Mouse (Mus musculus) liver (tissue): ENCODE data around the gene Cplx3.
A peak's percentile ranks its signal among the peaks of the same experiment; 100 is the strongest.

Source experiments
- DNase-seq: peaks from one replicate; pipeline ENCODE4 v3.0.0-alpha.2; 2020; ENCODE audit warnings: mixed read lengths

The Cplx3 gene

GRCm38 (mm10) chr9:57598851-57599563 lies 7.1 kb downstream of the Cplx3 start:
- DNase-seq: no peak

DNA sequence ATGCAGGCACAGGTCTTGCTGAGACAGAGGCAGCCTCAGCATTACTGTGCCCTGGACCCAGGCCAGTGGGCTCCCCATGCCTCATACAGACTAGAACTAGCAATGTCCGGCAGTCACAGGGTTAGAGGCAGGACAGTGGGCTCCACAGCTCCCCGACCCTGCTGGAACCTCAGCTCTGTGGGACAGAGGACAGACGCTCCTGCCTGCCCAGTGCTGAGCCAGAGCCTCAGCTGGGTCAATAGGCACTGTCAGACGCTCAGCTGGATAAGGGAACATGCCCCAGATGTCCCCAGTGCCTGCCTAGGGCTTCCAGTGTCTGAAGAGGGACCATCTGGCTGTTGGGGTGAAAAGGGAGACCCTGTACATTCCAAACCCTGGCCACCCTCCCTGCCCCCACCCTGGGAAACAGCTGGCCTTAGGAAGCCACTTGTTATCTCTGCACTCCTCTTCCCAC lies 8.1 kb downstream of the Cplx3 start:
- DNase-seq: no peak

DNA sequence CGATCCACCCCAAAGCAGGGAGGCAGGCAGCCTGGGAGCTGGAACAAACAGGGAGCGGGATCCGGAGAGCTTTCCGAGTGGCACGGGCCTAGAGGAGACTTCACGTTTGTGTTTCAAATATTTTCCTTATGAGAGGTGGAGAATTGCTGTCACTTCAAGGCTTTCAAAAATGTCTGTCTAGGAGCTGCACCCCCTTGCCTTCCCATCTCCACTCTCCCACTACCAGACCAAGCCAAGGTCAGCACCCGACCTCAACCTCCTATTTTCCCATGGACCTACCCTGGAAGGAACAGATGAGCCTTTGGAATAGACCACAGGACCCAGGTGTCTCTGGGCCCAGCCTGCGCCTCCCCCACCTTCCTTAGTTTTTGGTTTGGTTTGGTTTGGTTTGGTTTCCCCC lies 8.8 kb downstream of the Cplx3 start:
- DNase-seq: no peak

- DNase-seq: no peak
Measured at GRCm38 (mm10) chr9:57594174-57594509, 11.9 kb downstream of the Cplx3 start.

DNA sequence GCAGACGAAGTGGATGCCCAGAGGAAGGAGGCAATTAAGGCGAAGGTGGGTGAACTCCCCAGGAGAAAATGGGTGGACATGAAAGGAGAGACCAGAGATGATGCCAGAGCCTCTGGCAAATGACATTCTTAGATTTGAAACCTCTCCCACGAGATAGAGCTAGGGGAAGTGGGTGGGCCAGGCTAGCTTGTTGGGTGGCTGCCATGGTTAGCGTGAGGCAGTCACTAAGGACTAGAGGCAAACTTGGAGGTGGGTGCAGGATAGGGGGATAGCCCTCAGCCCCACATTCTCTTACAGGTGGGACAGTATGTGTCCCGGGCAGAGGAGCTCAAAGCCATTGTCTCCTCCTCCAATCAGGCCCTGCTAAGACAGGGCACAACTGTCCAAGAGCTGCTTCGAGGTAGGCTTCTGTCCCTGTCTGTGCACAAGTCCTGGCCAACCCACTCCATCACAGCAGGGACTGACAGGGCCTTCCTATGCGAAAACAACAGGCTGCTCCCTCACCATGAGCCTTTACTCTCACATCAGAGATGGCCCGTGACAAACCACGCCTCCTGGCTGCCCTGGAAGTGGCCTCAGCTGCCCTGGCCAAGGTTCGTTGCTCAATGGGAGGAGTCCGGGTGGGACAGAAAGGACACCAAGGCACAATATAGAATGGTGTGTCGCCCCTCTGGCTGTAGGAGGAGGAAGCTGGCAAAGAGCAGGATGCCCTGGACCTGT lies 12.5 kb downstream of the Cplx3 start:
- no peak for DNase-seq

DNA sequence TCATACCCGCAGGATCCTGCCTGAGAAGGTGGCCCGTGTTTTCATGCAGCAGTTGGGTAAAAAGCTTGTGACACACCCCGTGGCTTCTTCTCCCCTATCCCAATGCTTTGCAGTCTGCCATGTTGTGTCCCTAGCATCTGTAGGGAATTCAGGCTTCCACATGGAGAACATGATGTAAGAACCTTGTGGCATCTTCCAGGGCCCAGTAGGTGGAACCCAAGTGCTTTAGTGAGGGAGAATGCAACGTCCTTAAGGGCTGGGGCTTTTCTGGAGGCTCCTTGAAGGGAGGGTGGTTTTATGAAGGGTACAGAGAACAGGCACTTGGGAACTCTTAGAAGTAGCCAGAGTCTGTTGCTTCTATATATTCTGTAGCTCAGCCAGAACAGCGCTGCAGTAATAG lies 15.4 kb downstream of the Cplx3 start:
- DNase-seq: no peak

DNA sequence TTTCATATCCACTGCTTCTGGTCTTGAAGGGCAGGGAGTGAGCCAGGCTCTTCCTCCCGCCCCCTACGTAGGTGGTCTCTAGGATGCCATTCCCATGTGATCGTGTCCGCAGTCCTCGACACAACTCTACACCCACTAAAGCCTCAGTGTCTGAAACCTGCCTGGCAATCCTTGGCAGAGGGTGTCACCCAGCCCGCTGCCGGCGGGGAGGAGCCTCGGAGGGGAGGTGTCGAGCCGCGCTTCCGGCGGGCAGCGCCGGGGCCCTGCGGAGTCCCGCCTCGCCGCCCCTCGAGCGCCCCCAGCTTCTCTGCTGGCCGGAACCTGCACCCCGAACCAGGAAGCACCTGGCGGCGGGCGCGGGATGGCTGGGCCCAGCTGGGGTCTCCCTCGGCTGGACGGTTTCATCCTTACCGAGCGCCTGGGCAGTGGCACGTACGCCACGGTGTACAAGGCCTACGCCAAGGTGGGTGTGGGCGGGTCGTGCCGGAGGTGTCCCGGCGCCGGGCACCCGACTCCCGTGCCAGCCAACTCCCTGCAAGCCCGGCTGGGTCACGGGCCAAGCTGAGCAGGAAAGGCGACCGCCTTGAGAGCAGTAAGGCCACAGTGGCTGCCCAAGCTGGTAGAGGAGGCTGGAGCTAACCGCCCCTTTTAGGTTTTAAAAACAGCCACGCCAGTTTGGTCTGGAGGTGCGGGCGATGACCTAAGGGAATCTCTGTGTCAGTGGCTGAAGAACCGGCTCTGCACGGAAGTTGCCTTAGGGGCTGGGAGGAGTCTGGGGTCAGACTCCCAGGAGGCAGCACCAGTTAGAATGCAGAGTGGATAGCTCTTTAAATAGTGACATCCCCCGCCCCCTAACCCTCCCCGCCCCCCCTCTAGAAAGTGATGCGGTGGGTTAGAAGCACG lies 16.6 kb downstream of the Cplx3 start, which contains the start of gene Ulk3:
Gene Ulk3, plus strand, starts transcription at position 229 of the 903 bp plus-strand sequence.
- DNase-seq: peak; percentile 85

GRCm38 (mm10) chr9:57584991-57585390 lies 21.1 kb downstream of the Cplx3 start:
- no peak for DNase-seq

DNA sequence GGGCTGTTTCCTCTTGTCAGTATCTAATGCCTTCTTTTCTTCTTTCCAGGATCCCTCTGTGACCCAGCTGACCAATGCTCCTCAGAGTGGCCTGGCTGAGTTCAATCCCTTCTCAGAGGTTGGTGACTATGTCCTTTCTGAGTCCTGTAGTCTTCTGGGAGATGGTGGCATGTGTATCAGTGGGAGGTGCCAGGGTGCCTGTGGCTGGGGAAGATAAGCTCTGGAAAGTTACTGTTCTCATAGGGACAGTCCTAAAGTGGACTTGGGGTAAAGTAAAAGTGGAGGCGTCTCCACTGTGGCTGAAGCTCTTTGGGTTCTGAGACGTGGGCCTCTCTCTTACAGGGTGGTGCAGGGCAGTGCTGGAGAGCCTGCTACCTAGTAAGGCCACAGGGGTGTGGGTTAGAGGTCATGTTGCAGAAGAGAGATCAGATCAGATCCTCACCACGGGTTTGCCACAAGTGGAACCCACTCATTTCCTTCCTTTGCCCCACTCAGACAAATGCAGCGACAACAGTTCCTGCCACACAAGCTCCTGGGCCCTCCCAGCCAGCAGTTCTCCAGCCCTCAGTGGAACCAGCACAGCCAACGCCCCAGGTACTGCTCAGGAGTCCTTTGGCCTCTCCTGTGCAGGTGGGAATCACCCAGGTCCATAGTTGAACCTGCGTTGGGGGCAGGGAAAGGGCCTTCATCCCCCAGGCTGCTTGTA lies 28.8 kb downstream of the Cplx3 start:
- peak; percentile 58 for DNase-seq

DNA sequence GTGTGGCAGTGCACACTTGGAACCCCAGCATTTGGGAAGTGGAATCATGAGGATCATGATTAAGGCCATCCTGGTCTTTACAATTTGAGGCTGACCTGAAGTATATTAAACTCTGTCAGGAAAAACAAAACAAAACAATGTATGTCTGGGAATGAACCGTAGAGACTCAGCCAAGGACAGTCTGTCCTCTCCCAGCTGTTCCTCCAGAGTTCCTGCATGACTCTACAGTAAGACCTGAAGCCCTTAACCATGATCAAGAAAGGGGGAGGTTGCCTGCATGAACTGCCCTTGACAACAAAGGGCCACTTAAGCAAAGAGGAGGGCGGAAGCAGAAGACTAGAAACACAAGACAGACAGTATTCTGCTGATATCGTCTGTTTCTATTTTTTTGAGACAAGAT lies 30.5 kb downstream of the Cplx3 start:
- DNase-seq: no peak

DNA sequence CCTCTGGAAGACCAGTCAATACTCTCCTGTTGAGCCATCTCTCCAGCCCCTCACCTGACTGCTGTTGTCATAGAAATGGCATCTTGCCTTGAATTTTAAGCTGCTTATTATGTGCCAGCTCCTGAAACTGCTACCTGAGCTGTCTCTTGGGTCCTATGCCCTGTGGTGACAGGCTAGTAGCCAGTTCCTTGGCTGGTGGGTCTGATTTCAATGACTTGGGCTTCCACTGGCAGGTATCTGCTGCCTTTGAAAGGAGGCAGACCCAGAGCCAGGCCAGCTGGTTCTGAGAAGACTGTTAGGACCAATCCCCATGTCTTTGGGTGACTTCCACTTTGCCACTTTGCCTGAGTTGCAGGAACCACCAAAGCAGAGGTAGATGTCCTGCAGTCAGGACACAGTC lies 31.7 kb downstream of the Cplx3 start:
- no peak for DNase-seq

DNA sequence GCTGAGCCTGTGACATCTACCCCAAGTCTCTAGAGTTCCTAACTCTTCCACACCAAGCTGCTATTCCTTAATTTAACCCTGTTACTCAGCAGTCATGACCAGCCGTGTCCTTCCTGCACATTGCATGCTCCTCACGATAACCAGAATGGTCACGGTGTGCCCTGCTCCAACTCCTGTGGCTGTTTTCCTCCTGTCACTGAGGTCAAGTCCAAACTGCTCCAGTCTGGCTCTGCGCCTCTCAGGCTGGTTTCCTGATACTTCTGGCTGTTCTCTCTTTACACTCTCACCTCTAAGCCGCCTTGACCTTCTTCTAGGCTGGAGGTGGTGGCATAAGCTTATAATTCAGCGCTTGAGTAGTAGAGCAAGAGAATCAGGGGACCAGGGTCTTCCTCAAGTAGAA lies 37.6 kb downstream of the Cplx3 start:
- DNase-seq: no peak

GRCm38 (mm10) chr9:57566846-57567245 lies 39.2 kb downstream of the Cplx3 start:
- no peak for DNase-seq

GRCm38 (mm10) chr9:57565741-57566221 lies 40.3 kb downstream of the Cplx3 start:
- no peak for DNase-seq

DNA sequence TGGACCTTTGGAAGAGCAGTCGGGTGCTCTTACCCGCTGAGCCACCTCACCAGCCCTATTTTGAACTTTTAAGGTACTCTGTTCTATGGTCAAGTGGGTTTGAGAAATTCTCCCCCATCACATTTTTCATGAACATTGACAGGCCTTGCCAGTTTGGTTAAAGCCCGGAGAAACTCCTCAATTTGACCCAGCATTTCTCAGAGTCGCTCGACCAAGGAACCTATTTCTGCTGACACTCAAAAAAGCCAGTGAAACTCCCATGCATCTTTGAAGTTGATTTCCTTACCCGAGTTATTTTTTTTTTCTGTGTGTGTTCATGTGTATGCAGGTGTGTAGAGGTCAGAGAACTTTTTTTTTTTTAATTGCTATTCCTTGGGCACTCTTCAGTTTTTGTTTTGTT lies 41.5 kb downstream of the Cplx3 start:
- DNase-seq: no peak

DNA sequence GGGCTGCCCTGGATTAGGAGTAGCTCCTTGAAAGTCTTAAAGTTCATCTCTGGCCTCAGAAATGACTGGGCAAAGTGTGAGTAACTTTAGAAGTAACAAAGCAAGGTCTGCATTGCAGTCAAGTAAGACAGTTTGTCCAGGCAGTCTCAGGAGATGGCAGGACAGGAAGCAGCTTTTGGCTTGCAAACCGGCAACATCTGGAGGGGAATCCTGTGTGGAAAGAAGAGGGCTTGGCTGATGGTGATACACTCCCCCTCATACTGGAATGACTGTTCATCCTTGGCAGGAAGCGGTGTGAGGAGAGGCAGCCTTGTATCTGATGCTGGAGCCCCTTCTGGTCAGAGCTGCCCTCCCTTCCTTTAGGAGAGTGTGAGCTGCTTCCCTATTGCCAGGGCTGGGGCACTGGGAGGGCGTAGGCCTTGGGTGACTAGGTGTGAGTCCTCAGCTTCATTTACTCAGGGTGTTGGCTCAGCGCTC lies 43.1 kb downstream of the Cplx3 start:
- DNase-seq: no peak

- DNase-seq: no peak
Measured at GRCm38 (mm10) chr9:57561711-57562099, 44.4 kb downstream of the Cplx3 start.

DNA sequence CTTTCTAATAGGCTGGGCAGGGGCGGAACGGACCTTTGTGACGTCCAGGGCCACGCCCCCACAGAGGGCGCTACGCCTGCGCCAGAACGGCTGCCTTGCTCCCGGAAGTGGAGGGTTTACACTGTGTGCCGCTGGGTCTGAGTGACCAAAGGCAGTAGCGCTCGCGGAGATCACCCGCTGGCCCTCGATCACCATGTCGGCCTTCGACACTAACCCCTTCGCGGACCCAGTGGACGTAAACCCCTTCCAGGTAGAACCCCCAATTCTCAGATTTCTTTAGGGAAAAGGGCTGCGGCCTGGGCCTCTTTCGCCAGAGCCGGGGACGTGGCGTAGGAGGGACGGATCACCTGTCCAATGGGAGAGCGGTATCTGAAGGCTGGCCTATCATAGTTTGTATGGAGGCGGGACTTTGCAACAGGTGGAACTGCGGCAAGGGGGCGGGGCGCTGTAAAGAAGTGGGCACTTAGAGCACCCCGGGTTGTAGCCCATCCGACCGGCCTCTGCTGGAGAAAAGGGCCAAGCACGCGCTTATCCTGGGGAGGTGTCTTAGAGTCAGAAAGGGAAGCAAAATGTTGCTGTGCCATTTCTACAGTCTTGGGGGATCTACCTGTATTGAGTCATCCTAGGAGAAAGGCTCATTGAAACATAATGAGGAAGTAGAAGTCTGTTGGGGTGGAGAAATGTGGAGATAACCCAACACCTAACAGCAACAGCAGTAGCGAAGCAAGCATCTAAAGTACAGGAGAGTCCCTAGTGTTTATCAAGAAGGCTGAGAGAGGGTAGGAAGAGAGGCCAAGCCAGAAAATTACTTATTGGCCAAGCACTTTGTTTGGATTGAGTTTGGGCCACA lies 45.0 kb downstream of the Cplx3 start, which contains the start of gene Scamp2:
Gene Scamp2, plus strand, starts transcription at position 83 of the 850 bp plus-strand sequence.
- DNase-seq: peak; percentile 91

- DNase-seq: no peak
Measured at GRCm38 (mm10) chr9:57560263-57560662, 45.8 kb downstream of the Cplx3 start.

GRCm38 (mm10) chr9:57559568-57559967 lies 46.5 kb downstream of the Cplx3 start:
- no peak for DNase-seq

GRCm38 (mm10) chr9:57558625-57559024 lies 47.5 kb downstream of the Cplx3 start:
- no peak for DNase-seq
